Mouse (Mus musculus): ENCODE measurements around the gene Kcnj10. TPM values are rescaled to one million over a fixed set of nuclear protein-coding genes. Genes with fewer than 3 reads are reported as not detected.

The Kcnj10 gene
- total RNA-seq, 2 experiments from 2014 or later, result 0.05 to 0.17 TPM

Other genes with a start within 250 kb of the Kcnj10 start
- gene Pex19, start 214.5 kb upstream of the Kcnj10 start, total RNA-seq (2021), result 10 to 100 TPM; 74.8 to 76.0 TPM
- gene Dcaf8, start 193.1 kb upstream of the Kcnj10 start, total RNA-seq (2021), result 100 to 1,000 TPM; 192 to 193 TPM
- gene Pea15a, start 134.4 kb upstream of the Kcnj10 start, total RNA-seq (2021), result 10 to 100 TPM; 20.2 to 33.2 TPM
- gene Casq1, start 121.3 kb upstream of the Kcnj10 start, total RNA-seq (2021), result 1,000 to 10,000 TPM; 2,670 to 3,214 TPM
- under 1 TPM; 0.40 to 0.43 TPM for gene Atp1a4, start 82.8 kb upstream of the Kcnj10 start, total RNA-seq (2021)
- gene Igsf8, start 79.6 kb upstream of the Kcnj10 start, total RNA-seq (2021), result 10 to 100 TPM in 1 of 2 experiments, 1 to 10 TPM in 1; 7.6 to 10.6 TPM
- 1,000 to 10,000 TPM in 1 of 2 experiments, 100 to 1,000 TPM in 1; 896 to 1,049 TPM for gene Atp1a2, start 43.1 kb upstream of the Kcnj10 start, total RNA-seq (2021)
- gene Kcnj9, start 11.9 kb upstream of the Kcnj10 start, total RNA-seq (2021), result not detected
- gene Pigm, start 35.3 kb downstream of the Kcnj10 start, total RNA-seq (2021), result 1 to 10 TPM; 3.0 to 3.3 TPM
- gene Slamf9, start 134.1 kb downstream of the Kcnj10 start, total RNA-seq (2021), result under 1 TPM; 0.28 to 0.30 TPM
- gene Igsf9, start 140.6 kb downstream of the Kcnj10 start, total RNA-seq (2021), result under 1 TPM in 1 of 2 experiments, not detected in 1; 0.19 TPM
- gene Tagln2, start 158.8 kb downstream of the Kcnj10 start, total RNA-seq (2021), result 10 to 100 TPM; 14.0 to 28.7 TPM
- under 1 TPM in 1 of 2 experiments, not detected in 1; 0.47 TPM for gene Cfap45, start 179.6 kb downstream of the Kcnj10 start, total RNA-seq (2021)
- gene Vsig8, start 214.7 kb downstream of the Kcnj10 start, total RNA-seq (2021), result not detected
- gene Slamf8, start 249.4 kb downstream of the Kcnj10 start, total RNA-seq (2021), result under 1 TPM; 0.18 to 0.24 TPM

All from gastrocnemius, adult 18-20 months (tissue).